Mouse (Mus musculus) olfactory bulb, adult 2 months (tissue): ENCODE measurements around the gene Tmem59.

Source experiments
- CTCF ChIP-seq: fragments of 200-500 bp; IDR thresholded peaks from 2 replicates; pipeline ENCODE4 v1.5.1; 2012; ENCODE audit warnings: low read depth, mild to moderate bottlenecking, low read length, moderate library complexity; ENCODE audit not compliant: insufficient read depth
- POLR2A ChIP-seq: fragments of 200-500 bp; IDR thresholded peaks from 2 replicates; pipeline ENCODE4 v1.6.1; 2012; ENCODE audit warnings: mild to moderate bottlenecking, low read depth, low read length, moderate library complexity; ENCODE audit not compliant: insufficient read depth

DNA sequence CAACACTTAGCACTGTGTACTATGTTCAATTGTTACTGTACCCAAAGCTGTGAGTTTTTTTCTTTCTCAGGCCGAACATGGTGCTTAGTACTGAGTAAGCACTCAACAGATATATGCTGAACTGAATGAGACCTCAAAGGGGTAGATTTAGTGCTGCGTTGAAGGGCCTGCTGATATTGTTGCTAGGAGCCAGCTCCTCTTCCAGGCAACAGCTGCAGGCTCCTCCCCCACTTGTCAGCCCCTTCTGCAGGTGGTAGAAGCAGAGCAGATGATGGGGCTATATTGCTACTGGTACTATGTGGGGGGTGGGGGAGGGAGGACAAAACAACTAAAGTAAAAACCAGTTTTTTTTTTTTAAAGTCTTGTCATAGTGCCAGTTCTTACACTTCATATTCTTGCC lies 71.3 kb downstream of the Tmem59 start:
- TF ChIP-seq CTCF (no peak), POLR2A (no peak)
